Mouse (Mus musculus): Measurements from ENCODE around the gene Ang5. TPM values are rescaled to one million over a fixed set of nuclear protein-coding genes. Genes with fewer than 3 reads are reported as not detected.
"Not testable (repeated sequence)": the region's sequence is repeated elsewhere in the genome, so short reads cannot be mapped to it uniquely, and the experiment has no call there.

Ang5 gene
- not detected in 2 replicates for polyA plus RNA-seq (2016; fragmentation: Nextera tagmentation; extraction: Ambion mirVana)

DNA sequence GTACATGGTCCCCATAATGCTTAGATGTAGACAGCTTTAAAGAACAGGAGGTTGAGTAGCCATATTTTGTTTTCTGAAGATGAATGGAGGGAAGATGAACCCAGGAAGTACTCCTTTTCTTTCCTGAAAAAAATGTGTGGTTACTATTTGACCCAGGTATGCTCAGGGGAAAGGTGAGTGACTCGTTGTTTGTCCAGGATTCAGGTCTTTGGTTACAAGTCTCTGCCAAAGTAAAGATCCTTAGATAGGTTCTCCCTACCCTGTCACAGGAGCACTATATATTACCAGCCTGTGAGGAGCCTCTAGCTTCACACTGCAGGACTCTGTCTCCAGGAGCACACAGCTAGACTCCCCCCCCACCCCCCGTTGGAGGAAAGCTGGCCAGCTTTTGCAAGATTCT, at the start of gene Ang5:
TSS of gene Ang5 (plus strand) at position 301 of the 400 bp plus-strand sequence.
- H3K27me3 ChIP-seq (replicated peaks); ATAC-seq (ENCODE audit: low FRiP score, low read depth); H3K9me3 ChIP-seq; H3K4me3 ChIP-seq; H3K27ac ChIP-seq; H3K36me3 ChIP-seq; H3K4me2 ChIP-seq (replicated peaks); H3K9ac ChIP-seq; H3K4me1 ChIP-seq: not testable (repeated sequence)
- WGBS = no CpG with 5 or more reads among the region's 2 CpGs

DNA sequence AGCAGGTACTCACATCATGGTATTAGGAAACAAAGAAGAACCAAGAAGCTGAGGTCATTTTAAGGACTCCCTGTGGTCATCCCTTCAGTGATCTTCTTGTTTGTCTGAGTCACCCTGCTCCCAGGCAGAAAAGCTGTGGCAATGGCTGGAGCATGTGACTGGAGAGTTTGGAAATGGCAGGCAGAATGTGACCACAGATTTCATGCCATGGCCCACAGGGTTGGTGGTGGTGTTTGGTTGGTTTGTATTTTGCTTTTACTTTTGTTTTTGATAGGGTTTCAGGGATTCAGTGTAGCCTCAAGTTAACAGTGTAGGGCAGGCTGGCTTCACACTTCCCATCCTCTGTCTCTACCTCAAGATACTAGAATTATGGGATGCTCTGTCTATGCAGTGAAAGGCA, 38.7 kb upstream of the Ang5 start:
- H3K4me3 ChIP-seq; H3K27me3 ChIP-seq (replicated peaks); H3K9me3 ChIP-seq; H3K9ac ChIP-seq; ATAC-seq (ENCODE audit: low FRiP score, low read depth); H3K4me2 ChIP-seq (replicated peaks); H3K36me3 ChIP-seq; H3K4me1 ChIP-seq; H3K27ac ChIP-seq: not testable (repeated sequence)

DNA sequence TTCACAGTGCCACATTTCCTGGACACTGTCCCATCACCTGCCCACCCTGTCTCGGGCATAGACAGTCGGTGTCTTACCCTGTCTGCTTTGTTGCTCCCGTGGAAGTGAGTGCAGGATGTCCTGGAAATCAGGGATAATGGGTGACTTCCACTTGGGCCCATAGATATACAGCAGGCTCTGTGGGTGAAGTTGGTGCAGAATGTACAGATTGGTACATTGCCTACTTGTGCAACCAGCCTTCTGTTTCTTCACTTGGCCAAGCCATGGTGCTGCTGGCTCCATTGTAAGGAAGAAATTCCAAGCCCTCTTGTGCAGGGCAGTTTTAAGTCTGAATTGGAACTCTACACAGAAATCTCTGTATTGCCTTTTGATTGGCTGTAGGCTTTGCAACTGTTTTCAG, 33.4 kb upstream of the Ang5 start, which contains the start of gene Ear10:
TSS of gene Ear10 (minus strand) at position 101 of the 400 bp plus-strand sequence.
- not testable (repeated sequence) for H3K27me3 ChIP-seq (replicated peaks); H3K9ac ChIP-seq; H3K4me3 ChIP-seq; H3K9me3 ChIP-seq; H3K36me3 ChIP-seq; H3K4me1 ChIP-seq; ATAC-seq (ENCODE audit: low FRiP score, low read depth); H3K4me2 ChIP-seq (replicated peaks); H3K27ac ChIP-seq
- 84% methylated on average over 3 of the region's 3 CpGs for WGBS

DNA sequence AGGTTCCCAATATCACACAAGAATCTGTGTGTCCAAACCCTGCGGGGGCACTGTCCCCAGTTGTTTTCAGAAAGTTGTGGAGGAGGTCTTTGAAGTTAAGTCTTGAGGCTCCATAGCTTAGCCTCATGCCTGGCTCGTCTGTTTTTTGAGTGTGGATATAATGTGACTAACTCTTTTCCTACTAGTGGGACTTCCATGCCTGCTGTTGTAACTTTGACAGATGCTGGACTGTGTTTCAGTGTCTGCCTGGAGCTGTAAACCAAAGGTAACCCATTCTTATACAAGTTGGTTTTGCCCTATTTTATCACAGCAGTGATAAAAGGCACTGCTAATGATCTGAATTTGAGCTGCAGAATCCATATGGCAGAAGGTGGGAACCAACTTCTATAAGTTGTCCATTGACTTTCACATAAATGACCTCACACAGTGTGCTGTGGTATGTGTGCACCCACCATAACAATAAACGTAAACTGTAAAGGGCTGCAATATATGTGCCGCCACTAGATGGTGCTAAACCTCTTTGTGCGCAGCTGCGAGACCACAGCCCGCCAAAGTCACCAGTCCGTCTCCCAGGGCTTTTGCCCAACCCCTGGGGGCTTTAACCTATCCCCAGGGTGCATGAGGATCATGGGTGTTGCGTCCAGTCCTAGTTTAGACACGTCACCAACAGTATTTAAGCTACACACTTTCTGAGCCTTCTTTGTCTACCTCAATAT, 32.0 kb upstream of the Ang5 start, which contains the start of gene Gm8113:
TSS of gene Gm8113 (plus strand) at position 703 of the 716 bp plus-strand sequence.
- not testable (repeated sequence) for H3K27me3 ChIP-seq (replicated peaks); H3K4me1 ChIP-seq; H3K27ac ChIP-seq; H3K9me3 ChIP-seq; H3K36me3 ChIP-seq
- peak; percentile 100 for ATAC-seq (ENCODE audit: low FRiP score, low read depth)
- Histone ChIP-seq H3K9ac (peak within 1 kb of the TSS; percentile 51; the same call in 1 of the 2 replicates), H3K4me3 (peak within 1 kb of the TSS; percentile 43), H3K4me2 (replicated peaks) (peak within 1 kb of the TSS; percentile 49)
- 10% methylated on average over 10 of the region's 10 CpGs for WGBS

DNA sequence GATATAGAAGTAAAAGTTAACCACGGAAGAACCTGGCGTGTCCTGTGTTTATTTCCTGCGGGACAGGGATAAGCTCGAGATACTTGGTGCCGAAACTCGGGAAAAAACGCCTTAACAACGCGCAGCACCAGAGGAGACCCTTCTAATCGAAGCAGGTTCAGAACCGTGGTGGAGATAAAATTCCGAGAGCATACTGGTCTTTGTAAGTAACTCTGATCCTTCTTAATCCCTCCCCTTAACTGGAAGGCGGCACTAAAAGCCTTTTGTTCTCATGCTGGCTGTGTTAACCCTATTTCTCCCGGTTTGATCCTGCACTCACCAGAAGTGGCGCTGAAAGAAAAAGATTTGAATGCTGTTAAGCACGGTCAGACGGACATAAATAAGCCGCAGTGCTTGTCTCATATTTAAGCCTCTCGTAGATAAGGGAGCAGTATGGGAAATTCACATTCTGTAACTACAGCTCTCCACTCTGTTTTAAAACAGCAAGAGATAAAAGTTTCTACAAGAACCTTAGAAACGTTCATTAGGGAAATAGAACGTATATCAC, 31.4 kb upstream of the Ang5 start:
- WGBS = 8% methylated on average over 21 of the region's 21 CpGs
- H3K4me3 ChIP-seq = peak overlapping the region; percentile 43
- H3K9me3 ChIP-seq; H3K27me3 ChIP-seq (replicated peaks); H3K27ac ChIP-seq; H3K36me3 ChIP-seq; H3K4me1 ChIP-seq: not testable (repeated sequence)
- H3K9ac ChIP-seq = peak overlapping the region; percentile 51; the same call in 1 of the 2 replicates
- peak overlapping the region; percentile 49 for H3K4me2 ChIP-seq (replicated peaks)
- ATAC-seq (ENCODE audit: low FRiP score, low read depth) = peak; percentile 91

DNA sequence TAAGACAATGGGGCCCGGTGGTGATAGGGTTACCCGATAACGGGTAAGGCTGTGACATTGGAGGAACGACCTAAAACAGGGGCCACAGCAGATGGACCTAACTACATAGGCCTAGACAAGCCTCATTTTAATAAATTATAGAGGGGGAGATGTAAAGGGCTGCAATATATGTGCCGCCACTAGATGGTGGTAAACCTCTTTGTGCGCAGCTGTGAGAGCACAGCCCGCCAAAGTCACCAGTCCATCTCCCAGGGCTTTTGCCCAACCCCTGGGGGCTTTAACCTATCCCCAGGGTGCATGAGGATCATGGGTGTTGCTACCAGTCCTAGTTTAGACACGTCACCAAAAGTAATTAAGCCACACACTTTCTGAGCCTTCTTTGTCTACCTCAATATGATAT, 23.9 kb upstream of the Ang5 start:
- 22% methylated on average over 8 of the region's 8 CpGs for WGBS
- not testable (repeated sequence) for H3K4me1 ChIP-seq; H3K27me3 ChIP-seq (replicated peaks); H3K4me2 ChIP-seq (replicated peaks); H3K36me3 ChIP-seq; H3K9me3 ChIP-seq; H3K9ac ChIP-seq; H3K4me3 ChIP-seq; ATAC-seq (ENCODE audit: low FRiP score, low read depth); H3K27ac ChIP-seq

GRCm38 (mm10) chr14:43933399-43933798, 23.5 kb upstream of the Ang5 start:
- H3K9ac ChIP-seq; H3K4me3 ChIP-seq; H3K4me1 ChIP-seq; H3K27me3 ChIP-seq (replicated peaks); H3K4me2 ChIP-seq (replicated peaks); H3K36me3 ChIP-seq; H3K27ac ChIP-seq; H3K9me3 ChIP-seq: not testable (repeated sequence)
- 51% methylated on average over 5 of the region's 5 CpGs for WGBS
- peak; percentile 25; the same call in 1 of the 2 replicates for ATAC-seq (ENCODE audit: low FRiP score, low read depth)

DNA sequence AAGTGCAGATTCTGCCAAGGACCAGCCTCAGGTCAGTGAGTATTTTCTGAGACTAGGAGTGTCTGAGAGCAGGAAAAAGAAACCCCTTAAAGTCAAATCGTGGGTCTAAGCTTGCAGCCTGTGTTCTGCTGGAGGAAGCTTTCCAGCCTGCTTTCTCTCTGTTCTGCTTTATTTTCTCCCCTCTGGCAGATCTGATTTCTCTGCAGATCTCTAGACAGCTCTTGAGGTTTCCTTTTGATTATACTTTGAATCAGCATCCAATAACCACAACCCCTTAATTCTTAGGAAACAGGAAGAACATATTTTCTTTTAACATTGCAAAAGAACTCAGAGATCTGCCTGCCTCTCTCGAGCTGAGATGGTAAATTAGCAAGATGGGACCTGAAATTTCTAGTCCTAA, 3.5 kb upstream of the Ang5 start:
- 74% methylated on average over 2 of the region's 2 CpGs for WGBS
- not testable (repeated sequence) for H3K27me3 ChIP-seq (replicated peaks); H3K9me3 ChIP-seq

DNA sequence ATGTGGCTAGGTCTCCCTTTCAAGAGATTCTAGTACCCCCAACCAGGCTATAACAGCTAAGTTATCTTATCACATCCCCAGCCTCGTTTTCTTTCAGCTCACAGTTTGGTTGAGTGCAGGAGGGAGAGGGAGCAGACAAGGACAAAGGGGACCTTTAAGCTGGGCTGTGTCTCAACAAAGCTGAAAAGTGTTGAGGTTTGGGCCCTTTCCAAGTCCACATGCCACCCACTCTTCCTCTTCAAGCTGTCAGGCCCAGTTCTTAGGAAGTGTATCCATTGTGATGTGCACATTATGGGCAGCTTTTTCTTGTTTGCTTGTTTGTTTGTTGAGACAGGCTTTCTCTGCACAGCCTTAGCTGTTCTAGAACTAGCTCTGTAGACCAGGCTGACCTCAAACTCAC, 1.8 kb upstream of the Ang5 start:
- not testable (repeated sequence) for H3K27me3 ChIP-seq (replicated peaks); H3K36me3 ChIP-seq; H3K4me2 ChIP-seq (replicated peaks); H3K4me3 ChIP-seq; H3K4me1 ChIP-seq; H3K27ac ChIP-seq; ATAC-seq (ENCODE audit: low FRiP score, low read depth); H3K9me3 ChIP-seq; H3K9ac ChIP-seq
- no CpG with 5 or more reads among the region's 1 CpGs for WGBS

More for the DNA sequence above, 3.5 kb upstream of the Ang5 start:
- not testable (repeated sequence) for ATAC-seq (ENCODE audit: low FRiP score, low read depth); H3K36me3 ChIP-seq; H3K4me2 ChIP-seq (replicated peaks); H3K4me1 ChIP-seq; H3K4me3 ChIP-seq; H3K9ac ChIP-seq; H3K27ac ChIP-seq

GRCm38 (mm10) chr14:43983454-43983853, 26.6 kb downstream of the Ang5 start:
- H3K9me3 ChIP-seq = no peaks in the 10 kb centered on the region
- H3K27me3 ChIP-seq (replicated peaks) = no peaks in the 10 kb centered on the region
- 68% methylated on average over 4 of the region's 4 CpGs for WGBS
- H3K4me3 ChIP-seq = no peak overlapping the region
- no peaks in the 10 kb centered on the region for H3K36me3 ChIP-seq
- H3K4me1 ChIP-seq = no peaks in the 10 kb centered on the region
- H3K9ac ChIP-seq = no peak overlapping the region
- no peak overlapping the region for H3K4me2 ChIP-seq (replicated peaks)
- H3K27ac ChIP-seq = no peak overlapping the region
- no peak for ATAC-seq (ENCODE audit: low FRiP score, low read depth)

- no peak overlapping the region for H3K9ac ChIP-seq
- no peak overlapping the region for H3K4me2 ChIP-seq (replicated peaks)
- no peaks in the 10 kb centered on the region for H3K4me1 ChIP-seq
- no peaks in the 10 kb centered on the region for H3K27me3 ChIP-seq (replicated peaks)
- 3% methylated on average over 4 of the region's 4 CpGs for WGBS
- peak; percentile 80 for ATAC-seq (ENCODE audit: low FRiP score, low read depth)
- no peaks in the 10 kb centered on the region for H3K9me3 ChIP-seq
- no peak overlapping the region for H3K27ac ChIP-seq
- H3K36me3 ChIP-seq = no peaks in the 10 kb centered on the region
- no peak overlapping the region for H3K4me3 ChIP-seq
Measured at GRCm38 (mm10) chr14:43983897-43984296, 27.0 kb downstream of the Ang5 start.

DNA sequence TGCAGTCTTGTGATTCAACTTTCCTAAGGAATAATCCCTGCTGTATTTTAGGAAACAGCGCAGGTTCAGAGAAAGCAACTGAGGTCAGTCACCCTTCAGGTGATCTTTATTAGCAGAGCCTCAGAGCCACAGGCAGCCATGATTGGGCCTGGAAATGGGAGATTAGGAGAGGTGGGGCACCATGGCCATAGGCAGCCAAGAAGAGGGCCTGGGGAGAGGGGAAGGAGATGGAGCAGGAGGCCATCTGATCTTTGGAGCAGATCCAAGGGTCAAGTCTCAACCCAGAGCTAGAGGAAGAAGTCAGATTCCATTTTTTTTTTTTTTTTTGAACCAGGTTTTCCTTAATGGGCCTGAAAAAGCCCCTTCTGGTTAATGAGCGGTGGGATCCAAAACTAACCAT, 29.3 kb downstream of the Ang5 start:
- no peaks in the 10 kb centered on the region for H3K36me3 ChIP-seq
- WGBS = 94% methylated on average over 2 of the region's 2 CpGs
- no peaks in the 10 kb centered on the region for H3K4me1 ChIP-seq
- H3K9ac ChIP-seq = no peak overlapping the region
- H3K9me3 ChIP-seq = no peaks in the 10 kb centered on the region
- no peak for ATAC-seq (ENCODE audit: low FRiP score, low read depth)
- no peak overlapping the region for H3K4me2 ChIP-seq (replicated peaks)
- H3K27ac ChIP-seq = no peak overlapping the region
- no peak overlapping the region for H3K4me3 ChIP-seq
- no peaks in the 10 kb centered on the region for H3K27me3 ChIP-seq (replicated peaks)

GRCm38 (mm10) chr14:43987404-43987803, 30.5 kb downstream of the Ang5 start:
- H3K9ac ChIP-seq; H3K4me2 ChIP-seq (replicated peaks); H3K9me3 ChIP-seq; H3K4me3 ChIP-seq; H3K4me1 ChIP-seq; H3K27me3 ChIP-seq (replicated peaks); H3K36me3 ChIP-seq; H3K27ac ChIP-seq: not testable (repeated sequence)
- 0 out of 2 replicates have a peak, but pooled peaks have one; percentile 31 for ATAC-seq (ENCODE audit: low FRiP score, low read depth)
- WGBS = 19% methylated on average over 5 of the region's 5 CpGs

Data from neural tube, embryonic 12.5 days (tissue).